Mouse (Mus musculus) c-Kit-negative CD71-positive TER-119-positive erythroid progenitor cells, embryonic 14.5 days (primary cell): ENCODE data around the gene Abcb4.
"Not testable (repeated sequence)": the region's sequence is repeated elsewhere in the genome, so short reads cannot be mapped to it uniquely, and the experiment has no call there.

Experiments
- DNase-seq: peaks from one replicate; pipeline ENCODE4 v3.0.0-alpha.2; 2013; ENCODE audit warnings: low read depth, low spot score

Abcb4 gene

GRCm38 (mm10) chr5:8904539-8904938, 11.0 kb downstream of the Abcb4 start:
- no peak for DNase-seq

GRCm38 (mm10) chr5:8911567-8912198, 18.2 kb downstream of the Abcb4 start:
- no peak for DNase-seq

GRCm38 (mm10) chr5:8916400-8916799, 22.9 kb downstream of the Abcb4 start:
- DNase-seq: no peak

- DNase-seq: no peak
Measured at GRCm38 (mm10) chr5:8917069-8917468, 23.6 kb downstream of the Abcb4 start.

GRCm38 (mm10) chr5:8928440-8928839, 34.9 kb downstream of the Abcb4 start:
- no peak for DNase-seq

GRCm38 (mm10) chr5:8937965-8938364, 44.4 kb downstream of the Abcb4 start:
- DNase-seq: no peak

GRCm38 (mm10) chr5:8941266-8941665, 47.7 kb downstream of the Abcb4 start:
- not testable (repeated sequence) for DNase-seq

- DNase-seq: no peak
Measured at GRCm38 (mm10) chr5:8943836-8944235, 50.3 kb downstream of the Abcb4 start.

GRCm38 (mm10) chr5:8947423-8948110, 54.0 kb downstream of the Abcb4 start:
- no peak for DNase-seq

GRCm38 (mm10) chr5:8953660-8954059, 60.1 kb downstream of the Abcb4 start:
- no peak for DNase-seq

GRCm38 (mm10) chr5:8955544-8955943, 62.0 kb downstream of the Abcb4 start:
- no peak for DNase-seq

- no peak for DNase-seq
Measured at GRCm38 (mm10) chr5:8960534-8960933, 67.0 kb downstream of the Abcb4 start.

- DNase-seq: no peak
Measured at GRCm38 (mm10) chr5:8964487-8964886, 71.0 kb downstream of the Abcb4 start.

- no peak for DNase-seq
Measured at GRCm38 (mm10) chr5:8970694-8971093, 77.2 kb downstream of the Abcb4 start.

- DNase-seq: no peak
Measured at GRCm38 (mm10) chr5:8972355-8972754, 78.8 kb downstream of the Abcb4 start.

- no peak for DNase-seq
Measured at GRCm38 (mm10) chr5:8974721-8975120, 81.2 kb downstream of the Abcb4 start.

- no peak for DNase-seq
Measured at GRCm38 (mm10) chr5:8985470-8985869, 92.0 kb downstream of the Abcb4 start.

GRCm38 (mm10) chr5:8987925-8988324, 94.4 kb downstream of the Abcb4 start:
- DNase-seq: no peak

- no peak for DNase-seq
Measured at GRCm38 (mm10) chr5:8990526-8990925, 97.0 kb downstream of the Abcb4 start.

GRCm38 (mm10) chr5:8991626-8992025, 98.1 kb downstream of the Abcb4 start:
- DNase-seq: no peak

GRCm38 (mm10) chr5:8995966-8996685, 102.6 kb downstream of the Abcb4 start:
- no peak for DNase-seq

- peak; percentile 52 for DNase-seq
Measured at GRCm38 (mm10) chr5:8996686-8997512, 103.4 kb downstream of the Abcb4 start, which contains the start of gene Crot. Crot (minus strand) TSS chr5:8997324.
